In genomic region chr14:48653676-48654510, GRCm38 (mm10) we compare ENCODE assay signal across 23 mouse cellular contexts. TPM values are rescaled to one million over a fixed set of nuclear protein-coding genes. Genes with fewer than 3 reads are reported as not detected.
DNase-seq lines count a peak whose midpoint lies in the region; ATAC-seq and TF ChIP-seq lines count a peak whose summit lies in the region.
"Had no signal": no experiment of that assay in that cellular context is flagged by ENCODE, and none has a peak within 500 bp of the region (broad histone marks: within the 10 kb centered on the region; RNA-seq: fewer than 3 reads in every experiment).

No protein-coding gene starts in this region.

- H3K4me2 ChIP-seq in embryonic facial prominence, embryonic 11.5 days (ENCODE audit: low read depth, low read length): no peak overlapping the region
- H3K4me2 ChIP-seq in midbrain, embryonic 14.5 days (ENCODE audit: low read length): 0 out of 2 replicates have a peak overlapping the region, but pooled peaks have one; percentile 86
- H3K4me2 ChIP-seq in heart, embryonic 11.5 days: no peak overlapping the region
- no peak overlapping the region for H3K4me2 ChIP-seq in intestine, embryonic 15.5 days (replicated peaks)
- H3K4me2 ChIP-seq: forebrain, embryonic 12.5 days; limb, embryonic 15.5 days; neural tube, embryonic 15.5 days had no signal

- no peak for ATAC-seq in embryonic facial prominence, embryonic 11.5 days (replicated peaks; ENCODE audit: insufficient number of reproducible peaks, low FRiP score, low TSS enrichment, low read depth)
- no peak for ATAC-seq in midbrain, embryonic 14.5 days (ENCODE audit: low FRiP score, low TSS enrichment)
- ATAC-seq in heart, embryonic 11.5 days (replicated peaks; ENCODE audit: insufficient number of reproducible peaks, low FRiP score, low TSS enrichment): no peak
- no peak for ATAC-seq in intestine, embryonic 15.5 days

- peak; percentile 22 for DNase-seq in embryonic facial prominence, embryonic 11.5 days (ENCODE audit: low spot score)
- no peak for DNase-seq in embryonic facial prominence, embryonic 10.5 days (ENCODE audit: low spot score)
- DNase-seq in brain, embryonic 14.5 days (ENCODE audit: low read depth): peak; percentile 41
- DNase-seq in midbrain, embryonic 14.5 days: peak; percentile 55
- DNase-seq: adrenal gland, postnatal 10 days; cerebellum, adult 11 months; cerebellum, postnatal 10 days; gastrocnemius, adult 2 months; heart, postnatal 14 days; kidney, adult 18-20 months; layer of hippocampus, postnatal 36 days; lung, postnatal 36 days; thymus, postnatal 14 days had no signal

- no peak overlapping the region for H3K4me3 ChIP-seq in embryonic facial prominence, embryonic 11.5 days (ENCODE audit: low read depth, low read length)
- no peak overlapping the region for H3K4me3 ChIP-seq in embryonic facial prominence, embryonic 10.5 days
- H3K4me3 ChIP-seq in E14TG2a.4 (replicated peaks; ENCODE audit: low read length): peak overlapping the region; percentile 77
- no peak overlapping the region for H3K4me3 ChIP-seq in midbrain, embryonic 14.5 days (replicated peaks; ENCODE audit: low read depth, low read length)
- no peak overlapping the region for H3K4me3 ChIP-seq in heart, embryonic 11.5 days (ENCODE audit: low read depth, low read length)
- H3K4me3 ChIP-seq in intestine, embryonic 15.5 days (replicated peaks): no peak overlapping the region
- H3K4me3 ChIP-seq: forebrain, embryonic 12.5 days; gastrocnemius, adult 2 months; limb, embryonic 15.5 days; neural tube, embryonic 15.5 days had no signal

- peaks cover 57% of the 10 kb centered on the region for H3K27me3 ChIP-seq in embryonic facial prominence, embryonic 11.5 days (ENCODE audit: control insufficient read depth, insufficient read depth, low read length)
- H3K27me3 ChIP-seq in embryonic facial prominence, embryonic 10.5 days (replicated peaks; ENCODE audit: low read depth, poor library complexity, severe bottlenecking): peaks cover 86% of the 10 kb centered on the region
- peaks cover 2% of the 10 kb centered on the region; the same call in 1 of the 2 replicates for H3K27me3 ChIP-seq in E14TG2a.4 (ENCODE audit: insufficient read depth, low read length)
- H3K27me3 ChIP-seq in midbrain, embryonic 14.5 days (ENCODE audit: control insufficient read depth, insufficient read depth, low read length): peaks cover 22% of the 10 kb centered on the region
- peaks cover 81% of the 10 kb centered on the region for H3K27me3 ChIP-seq in heart, embryonic 11.5 days (ENCODE audit: control insufficient read depth, insufficient read depth, low read length)
- peaks cover 74% of the 10 kb centered on the region for H3K27me3 ChIP-seq in intestine, embryonic 15.5 days (replicated peaks)

- TF ChIP-seq POLR2A in brain, embryonic 14.5 days (IDR thresholded peaks at IDR 0.05; ENCODE audit: borderline replicate concordance, extremely low read depth, insufficient read depth, insufficient read length, poor library complexity, severe bottlenecking): no peak

- no peaks in the 10 kb centered on the region for H3K4me1 ChIP-seq in embryonic facial prominence, embryonic 11.5 days (ENCODE audit: control insufficient read depth, insufficient read depth, low read length)
- H3K4me1 ChIP-seq in embryonic facial prominence, embryonic 10.5 days: peaks cover 27% of the 10 kb centered on the region
- peaks cover 67% of the 10 kb centered on the region for H3K4me1 ChIP-seq in E14TG2a.4 (replicated peaks; ENCODE audit: low read depth, low read length)
- H3K4me1 ChIP-seq in midbrain, embryonic 14.5 days (ENCODE audit: control insufficient read depth, insufficient read depth, low read length): peaks cover 26% of the 10 kb centered on the region
- peaks cover 8% of the 10 kb centered on the region; the same call in 1 of the 2 replicates for H3K4me1 ChIP-seq in heart, embryonic 11.5 days (ENCODE audit: control insufficient read depth, insufficient read depth, low read length)
- H3K4me1 ChIP-seq in intestine, embryonic 15.5 days (replicated peaks): no peaks in the 10 kb centered on the region

- no peak overlapping the region for H3K9ac ChIP-seq in embryonic facial prominence, embryonic 11.5 days (replicated peaks; ENCODE audit: low read length)
- no peak overlapping the region for H3K9ac ChIP-seq in midbrain, embryonic 14.5 days (replicated peaks; ENCODE audit: low read length)
- H3K9ac ChIP-seq in heart, embryonic 11.5 days (ENCODE audit: low read depth, low read length): no peak overlapping the region
- H3K9ac ChIP-seq in intestine, embryonic 15.5 days: no peak overlapping the region
- H3K9ac ChIP-seq: forebrain, embryonic 12.5 days; heart, embryonic 12.5 days; limb, embryonic 15.5 days; neural tube, embryonic 15.5 days had no signal

- 9% methylated on average over 22 of the region's 22 CpGs for WGBS in embryonic facial prominence, embryonic 11.5 days
- WGBS in embryonic facial prominence, embryonic 10.5 days: 10% methylated on average over 22 of the region's 22 CpGs
- 18% methylated on average over 22 of the region's 22 CpGs for WGBS in midbrain, embryonic 14.5 days
- WGBS in heart, embryonic 11.5 days (ENCODE audit: insufficient replicate concordance): 14% methylated on average over 22 of the region's 22 CpGs
- 6% methylated on average over 22 of the region's 22 CpGs for WGBS in intestine, embryonic 15.5 days

- no peaks in the 10 kb centered on the region for H3K36me3 ChIP-seq in embryonic facial prominence, embryonic 11.5 days (replicated peaks; ENCODE audit: control insufficient read depth, insufficient read depth, low read depth, low read length)
- H3K36me3 ChIP-seq in embryonic facial prominence, embryonic 10.5 days (replicated peaks): no peaks in the 10 kb centered on the region
- H3K36me3 ChIP-seq in E14TG2a.4 (ENCODE audit: insufficient read depth, low read length): peaks cover 17% of the 10 kb centered on the region
- peaks cover 6% of the 10 kb centered on the region for H3K36me3 ChIP-seq in midbrain, embryonic 14.5 days (ENCODE audit: control insufficient read depth, insufficient read depth, low read length)
- no peaks in the 10 kb centered on the region for H3K36me3 ChIP-seq in heart, embryonic 11.5 days (ENCODE audit: control insufficient read depth, insufficient read depth, low read length)
- H3K36me3 ChIP-seq in intestine, embryonic 15.5 days: no peaks in the 10 kb centered on the region
- H3K36me3 ChIP-seq: forebrain, embryonic 12.5 days; heart, embryonic 12.5 days; limb, embryonic 15.5 days; neural tube, embryonic 15.5 days had no signal

- H3K9me3 ChIP-seq in embryonic facial prominence, embryonic 11.5 days (replicated peaks; ENCODE audit: control insufficient read depth, low read length): no peaks in the 10 kb centered on the region
- no peaks in the 10 kb centered on the region for H3K9me3 ChIP-seq in embryonic facial prominence, embryonic 10.5 days
- H3K9me3 ChIP-seq in E14TG2a.4 (ENCODE audit: low read length): no peaks in the 10 kb centered on the region
- no peaks in the 10 kb centered on the region for H3K9me3 ChIP-seq in midbrain, embryonic 14.5 days (ENCODE audit: control insufficient read depth, low read length)
- H3K9me3 ChIP-seq in heart, embryonic 11.5 days (replicated peaks; ENCODE audit: control insufficient read depth, low read length): no peaks in the 10 kb centered on the region
- H3K9me3 ChIP-seq in intestine, embryonic 15.5 days: no peaks in the 10 kb centered on the region
- H3K9me3 ChIP-seq: forebrain, embryonic 12.5 days; heart, embryonic 12.5 days; limb, embryonic 15.5 days; neural tube, embryonic 15.5 days had no signal

- no peak for TF ChIP-seq CTCF in E14TG2a.4 (conservative IDR thresholded peaks at IDR 0.05; ENCODE audit: low read length)
- TF ChIP-seq CTCF in brain, embryonic 14.5 days (IDR thresholded peaks at IDR 0.05; ENCODE audit: borderline replicate concordance, extremely low read depth, insufficient read depth, insufficient read length): no peak

- H3K27ac ChIP-seq in embryonic facial prominence, embryonic 11.5 days (replicated peaks; ENCODE audit: low read depth, low read length): no peak overlapping the region
- no peak overlapping the region for H3K27ac ChIP-seq in embryonic facial prominence, embryonic 10.5 days (replicated peaks)
- H3K27ac ChIP-seq in midbrain, embryonic 14.5 days (replicated peaks; ENCODE audit: low read depth, low read length): peak overlapping the region; percentile 75; the same call in 1 of the 2 replicates
- H3K27ac ChIP-seq in heart, embryonic 11.5 days (ENCODE audit: low read depth, low read length): no peak overlapping the region
- H3K27ac ChIP-seq in intestine, embryonic 15.5 days: no peak overlapping the region
- H3K27ac ChIP-seq: forebrain, embryonic 12.5 days; gastrocnemius, adult 2 months; kidney, postnatal 0 days; limb, embryonic 15.5 days; neural tube, embryonic 15.5 days had no signal

RNA-seq across cellular contexts. Expression of gene Otx2, which starts 19.7 kb away (rescaled TPM):
- polyA plus RNA-seq in embryonic facial prominence, embryonic 11.5 days (2014; fragmentation: Nextera tagmentation; extraction: Ambion mirVana): 16.6 and 20.5 TPM in 2 replicates
- polyA plus RNA-seq in embryonic facial prominence, embryonic 10.5 days (2016; fragmentation: Nextera tagmentation; extraction: Ambion mirVana): 12.8 and 15.2 TPM in 2 replicates
- polyA plus RNA-seq in brain, embryonic 14.5 days (2012; rRNA removed): 44.7 and 65.6 TPM in 2 replicates
- 103 and 129 TPM in 2 replicates for polyA plus RNA-seq in midbrain, embryonic 14.5 days (2014; fragmentation: Nextera tagmentation; extraction: Ambion mirVana)
- polyA plus RNA-seq in heart, embryonic 11.5 days (2014; fragmentation: Nextera tagmentation; extraction: Ambion mirVana): 0.52 TPM in 1 of 2 replicates, not detected in the other
- polyA plus RNA-seq in intestine, embryonic 15.5 days (2015; fragmentation: Nextera tagmentation; extraction: Ambion mirVana): 0.09 TPM in 1 of 2 replicates, not detected in the other
- polyA plus RNA-seq: gonadal fat pad, adult 2 months; kidney, postnatal 0 days; limb, embryonic 15.5 days; liver, embryonic 16.5 days had no signal
